Mouse (Mus musculus) G1E (cell line): Measurements from ENCODE around the gene Stim2.

Source experiments
- CTCF ChIP-seq: IDR thresholded peaks from 2 replicates; pipeline ENCODE4 v1.5.1; 2012; ENCODE audit warnings: low read depth, low read length, inconsistent platforms, mixed read lengths
- GATA1 ChIP-seq: IDR thresholded peaks from 2 replicates; pipeline ENCODE4 v1.6.1; 2012; ENCODE audit warnings: borderline replicate concordance, low read length, inconsistent platforms, mixed read lengths

- TF ChIP-seq GATA1 (no peak), CTCF (no peak)
These were observed 1.1 kb downstream of the Stim2 start for GRCm38 (mm10) chr5:53999461-53999770.
